ENCODE assay signal across 26 mouse cellular contexts in the genomic region with DNA sequence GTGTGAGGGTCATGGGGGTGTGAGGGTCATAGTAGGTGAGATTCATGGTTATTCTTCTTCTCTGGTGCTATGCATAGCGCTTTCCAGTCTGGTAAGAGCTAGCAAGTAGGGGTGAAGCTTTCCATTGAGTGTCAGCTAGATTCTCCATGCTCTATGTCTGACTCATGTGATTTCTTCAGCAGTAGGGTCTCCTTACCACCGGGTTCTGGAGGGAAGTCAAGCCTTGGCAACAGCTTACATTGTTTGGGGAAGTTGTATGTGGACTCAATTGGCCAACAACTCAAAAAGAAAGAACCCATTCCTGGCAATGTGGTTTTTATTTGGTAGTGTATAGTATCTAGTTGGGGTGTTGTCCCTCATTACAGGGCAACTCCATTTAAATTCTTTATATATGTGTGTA.
"Had no signal": no experiment of that assay in that cellular context is flagged by ENCODE, and none has a peak within 500 bp of the region (broad histone marks: within the 10 kb centered on the region; RNA-seq: fewer than 3 reads in every experiment).

No protein-coding gene starts in this region.

- H3K4me2 ChIP-seq: heart, embryonic 11.5 days; hindbrain, embryonic 12.5 days; hindbrain, embryonic 14.5 days; intestine, embryonic 15.5 days; limb, embryonic 13.5 days; limb, embryonic 15.5 days; liver, embryonic 12.5 days had no signal

- H3K27me3 ChIP-seq: hindbrain, embryonic 12.5 days; intestine, embryonic 15.5 days; limb, embryonic 13.5 days; limb, embryonic 15.5 days; liver, embryonic 12.5 days had no signal

- H3K9me3 ChIP-seq: hindbrain, embryonic 10.5 days; intestine, embryonic 15.5 days; limb, embryonic 13.5 days; limb, embryonic 15.5 days; liver, embryonic 12.5 days had no signal

- H3K4me3 ChIP-seq: gastrocnemius, adult 2 months; heart, adult 2 months; hindbrain, embryonic 10.5 days; hindbrain, embryonic 12.5 days; intestine, embryonic 15.5 days; layer of hippocampus, adult 2 months; left cerebral cortex, adult 2 months; limb, embryonic 13.5 days; limb, embryonic 15.5 days; liver, embryonic 12.5 days had no signal

- H3K36me3 ChIP-seq: hindbrain, embryonic 10.5 days; hindbrain, embryonic 12.5 days; intestine, embryonic 15.5 days; limb, embryonic 13.5 days; limb, embryonic 15.5 days; liver, embryonic 12.5 days had no signal

- DNase-seq: gastrocnemius, adult 2 months; gastrocnemius, postnatal 10 days; gastrocnemius, postnatal 25 days; heart, adult 11 months; heart, adult 2 months; heart, postnatal 10 days; heart, postnatal 4 days; kidney, adult 18-20 months; kidney, adult 8-10 months; kidney, postnatal 10 days; kidney, postnatal 25 days; kidney, postnatal 4 days; left cerebral cortex, postnatal 4 days had no signal

- H3K27ac ChIP-seq: gastrocnemius, adult 2 months; heart, adult 2 months; hindbrain, embryonic 10.5 days; hindbrain, embryonic 12.5 days; hindbrain, embryonic 14.5 days; intestine, embryonic 15.5 days; layer of hippocampus, adult 2 months; left cerebral cortex, adult 2 months; limb, embryonic 13.5 days; limb, embryonic 15.5 days; liver, embryonic 12.5 days had no signal

- H3K9ac ChIP-seq: hindbrain, embryonic 12.5 days; hindbrain, embryonic 14.5 days; intestine, embryonic 15.5 days; limb, embryonic 13.5 days; limb, embryonic 15.5 days; liver, embryonic 12.5 days had no signal

- H3K4me1 ChIP-seq: liver, embryonic 12.5 days had no signal

- ATAC-seq: hindbrain, embryonic 16.5 days; inflammation-experienced regulatory T-cells, adult 6 months; intestine, embryonic 15.5 days; intestine, postnatal 0 days; liver, embryonic 12.5 days had no signal
